Mouse (Mus musculus) kidney, adult 2 months (tissue): ENCODE results near the gene Nfasc.

ENCODE experiments used
- CTCF ChIP-seq: fragments of 200-500 bp; conservative IDR thresholded peaks from 2 replicates; pipeline ENCODE4 v1.5.1; 2011; ENCODE audit warnings: low read depth, mild to moderate bottlenecking, control low read depth, low read length, moderate library complexity, mixed read lengths; ENCODE audit not compliant: insufficient read depth, insufficient read length
- POLR2A ChIP-seq: fragments of 200-500 bp; IDR thresholded peaks from one replicate; pipeline ENCODE4 v1.6.1; 2011; ENCODE audit warnings: low read depth, low read length, control low read depth

DNA sequence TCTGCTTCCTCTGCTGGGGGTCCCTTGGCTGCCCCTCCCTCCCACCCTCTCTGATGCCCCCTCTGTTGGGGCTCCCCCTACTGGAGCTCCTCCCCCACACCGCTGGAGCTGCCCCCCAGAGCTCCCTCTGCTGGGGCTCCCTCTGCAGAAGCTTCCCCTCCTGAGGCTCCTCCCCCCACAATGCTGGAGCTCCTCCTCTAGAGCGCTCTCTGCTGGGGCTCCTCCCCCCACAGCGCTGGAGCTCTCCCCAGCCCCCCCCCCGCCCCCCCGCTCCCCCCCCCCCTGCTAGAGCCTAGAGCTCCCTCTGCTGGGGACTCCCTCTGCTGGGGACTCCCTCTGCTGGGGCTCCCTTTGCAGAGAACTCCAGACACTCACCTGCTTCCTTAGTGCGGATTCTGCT, 220.8 kb downstream of the Nfasc start:
- TF ChIP-seq CTCF (no peak), POLR2A (no peak)
